Mouse (Mus musculus): ENCODE measurements around the gene Parp8.

- no peak for TF ChIP-seq CTCF (IDR thresholded peaks at IDR 0.05; ENCODE audit: extremely low read depth, insufficient read depth, low read length)
- no peak for TF ChIP-seq POLR2A (IDR thresholded peaks at IDR 0.05; ENCODE audit: extremely low read depth, insufficient read depth, low read length)
Observed at GRCm38 (mm10) chr13:116811456-116811855, 213.9 kb downstream of the Parp8 start.

Data from cortical plate, adult 2 months (tissue).